Mouse (Mus musculus): ENCODE measurements around the gene Timd4.

DNA sequence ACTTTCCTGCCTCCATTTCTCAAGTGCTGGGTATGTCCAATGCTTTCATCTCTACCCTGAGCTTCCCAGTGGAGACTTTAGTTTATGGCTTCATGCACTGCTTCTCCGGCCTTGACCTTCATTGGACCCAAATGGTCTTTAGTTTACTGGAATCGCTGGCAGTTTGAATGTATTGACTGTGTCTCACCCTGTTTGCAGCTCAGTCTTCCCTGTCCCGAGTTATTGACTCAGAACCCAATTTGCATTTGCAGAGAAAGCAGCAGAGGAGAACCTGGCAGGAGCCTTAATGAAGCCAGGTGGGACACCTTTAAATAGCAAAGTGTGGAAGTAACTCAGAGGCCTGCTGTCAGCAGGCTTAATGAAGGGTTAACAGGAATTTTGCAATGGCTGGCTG is 37.2 kb downstream of the Timd4 start:
- TF ChIP-seq CTCF (IDR thresholded peaks at IDR 0.05; ENCODE audit: control insufficient read depth, insufficient read depth, low read length) = no peak
- no peak for TF ChIP-seq POLR2A (IDR thresholded peaks at IDR 0.05; ENCODE audit: borderline replicate concordance, control insufficient read depth, low read depth, low read length)

Measured in bone marrow, adult 2 months (tissue).